ENCODE assay signal across 23 mouse cellular contexts in the genomic region with DNA sequence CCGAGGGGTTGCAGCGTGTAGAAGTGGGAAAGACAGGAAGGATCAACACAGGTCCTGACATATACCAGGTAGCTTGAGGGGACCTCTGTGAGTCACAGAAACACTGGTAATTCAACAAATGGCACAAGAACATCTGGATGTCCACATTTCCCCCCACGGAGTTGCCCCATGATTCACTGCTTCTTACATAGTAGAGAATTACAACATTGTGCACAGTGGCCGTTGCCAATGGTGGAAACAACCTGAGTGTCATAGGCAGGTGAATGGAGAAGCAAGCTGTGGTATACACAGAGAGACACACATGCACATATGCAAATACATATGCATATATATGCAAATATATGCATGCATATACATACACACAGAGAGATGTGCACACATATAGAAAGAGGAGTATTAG. TPM values are rescaled to one million over a fixed set of nuclear protein-coding genes. Genes with fewer than 3 reads are reported as not detected.
A peak's percentile ranks its signal among the peaks of the same experiment; 100 is the strongest.
DNase-seq lines count a peak whose midpoint lies in the region; ATAC-seq and TF ChIP-seq lines count a peak whose summit lies in the region.
"Had no signal": no experiment of that assay in that cellular context is flagged by ENCODE, and none has a peak within 500 bp of the region (broad histone marks: within the 10 kb centered on the region; RNA-seq: fewer than 3 reads in every experiment).

No protein-coding gene starts in this region.

- no peak for TF ChIP-seq POLR2A in bone marrow, adult 2 months (IDR thresholded peaks at IDR 0.05; ENCODE audit: borderline replicate concordance, control insufficient read depth, low read depth, low read length)

- H3K4me3 ChIP-seq in bone marrow, adult 2 months (replicated peaks; ENCODE audit: control insufficient read depth, low read depth, low read length), result no peak overlapping the region
- H3K4me3 ChIP-seq: embryonic facial prominence, embryonic 10.5 days; embryonic facial prominence, embryonic 12.5 days; forebrain, embryonic 13.5 days; forebrain, embryonic 15.5 days had no signal

- TF ChIP-seq CTCF in bone marrow, adult 2 months (IDR thresholded peaks at IDR 0.05; ENCODE audit: control insufficient read depth, insufficient read depth, low read length), result no peak

- peaks cover 8% of the 10 kb centered on the region for H3K4me1 ChIP-seq in bone marrow, adult 2 months (ENCODE audit: control insufficient read depth, insufficient read depth, low read length)

- 49% methylated on average over 4 of the region's 4 CpGs for WGBS in bone marrow, adult 2 months

- 0 out of 2 replicates have a peak overlapping the region, but pooled peaks have one; percentile 13 for H3K27ac ChIP-seq in bone marrow, adult 2 months (ENCODE audit: control insufficient read depth, insufficient read depth, low read depth, low read length, poor library complexity)
- H3K27ac ChIP-seq: embryonic facial prominence, embryonic 10.5 days; embryonic facial prominence, embryonic 12.5 days; forebrain, embryonic 13.5 days; forebrain, embryonic 15.5 days had no signal

- DNase-seq in 416B (ENCODE audit: low read depth), result peak; percentile 48
- no peak for DNase-seq in frontal cortex, postnatal 10 days (ENCODE audit: low spot score in 2 of 2)
- no peak for DNase-seq in left cerebral cortex, adult 9 months (ENCODE audit: low spot score in 2 of 2)
- no peak for DNase-seq in adrenal gland, postnatal 36 days
- DNase-seq: adrenal gland, adult 8-10 months; adrenal gland, postnatal 14 days; B cell, adult 2 months; cerebellum, adult 11-12 months; cerebellum, adult 2 months; cerebellum, adult 9-10 months; cerebellum, postnatal 10 days; cerebellum, postnatal 25 days; forebrain, postnatal 0 days had no signal

- ATAC-seq in megakaryocyte, adult 5-6 weeks (ENCODE audit: poor library complexity, severe bottlenecking), result peak; percentile 78
- ATAC-seq: activated CD4-positive, CD25-positive, alpha-beta regulatory T cell, adult 4 months; CD4-positive, CD25-positive, alpha-beta regulatory T cell, adult 4 months; forebrain, embryonic 15.5 days; Patski had no signal

RNA-seq across cellular contexts. Expression of gene Phc2, which starts 45.4 kb away (rescaled TPM):
- polyA plus RNA-seq in bone marrow, adult 2 months (2011; ENCODE audit: insufficient read depth, insufficient read length, low replicate concordance, missing spikeins), result 22.4 and 36.8 TPM in 2 replicates
- 34.1 and 34.5 TPM in 2 replicates for total RNA-seq in megakaryocyte, adult 5-6 weeks (2015)
- total RNA-seq in megakaryocyte, adult 5-6 weeks (2017), result 17.0 and 18.8 TPM in 2 replicates
- 10 to 100 TPM; 74.8 to 83.2 TPM for total RNA-seq in adrenal gland, postnatal 36 days (2021)

RNA-seq across cellular contexts. Expression of gene A3galt2, which starts 55.2 kb away (rescaled TPM):
- 0.34 and 1.5 TPM in 2 replicates for polyA plus RNA-seq in bone marrow, adult 2 months (2011; ENCODE audit: insufficient read depth, insufficient read length, low replicate concordance, missing spikeins)
- 0.09 and 0.21 TPM in 2 replicates for total RNA-seq in megakaryocyte, adult 5-6 weeks (2015)
- 0.11 TPM in 1 of 2 replicates, not detected in the other for total RNA-seq in megakaryocyte, adult 5-6 weeks (2017)
- total RNA-seq in adrenal gland, postnatal 36 days (2021), result under 1 TPM; 0.16 to 0.30 TPM
- polyA plus RNA-seq: activated CD4-positive, CD25-positive, alpha-beta regulatory T cell, adult 4 months; G1E had no signal
